Mouse (Mus musculus): ENCODE measurements at regions not wholly inside any gene's neighbourhood (a gene's known extent, or its start where the extent isn't known, plus 50 kb on each side); places are given as distances from the start of the nearest gene placed in this dataset.

DNA sequence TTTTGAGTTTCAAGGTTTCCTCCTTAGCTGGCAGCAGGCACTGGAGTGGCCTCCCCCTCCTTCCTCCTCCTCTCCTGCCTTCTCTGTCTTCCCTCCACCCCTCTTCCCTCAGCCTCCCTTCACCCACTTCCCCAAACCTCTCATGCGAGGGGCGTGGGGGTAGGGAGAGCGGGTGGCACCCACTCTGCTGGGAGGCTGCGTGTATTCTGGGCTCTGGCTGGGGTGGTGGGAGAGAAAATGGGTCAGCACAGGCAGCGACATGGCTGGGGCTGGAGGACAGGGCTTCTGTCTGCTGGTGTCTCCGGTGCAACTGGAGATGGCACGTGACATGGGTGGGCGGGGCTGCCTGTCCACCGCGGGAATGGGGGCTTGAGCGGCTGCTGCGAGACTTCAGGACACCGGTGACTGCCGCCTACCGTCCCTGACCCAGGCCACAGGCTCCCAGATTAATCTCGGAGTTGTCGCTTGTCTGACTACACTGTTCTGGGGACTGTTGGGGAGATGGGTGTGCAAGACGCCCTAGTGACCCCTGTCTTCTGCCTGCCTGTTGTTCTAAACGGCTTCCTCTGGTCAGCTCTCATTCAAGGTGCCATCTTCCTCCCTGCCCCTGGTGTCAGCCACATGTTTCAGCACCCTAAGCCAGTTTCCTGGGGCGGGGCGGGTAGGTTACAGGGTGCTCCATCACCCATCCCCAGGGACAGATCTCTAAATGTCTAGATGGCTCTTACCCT lies 105.0 kb upstream of the Trpm1 start:
- Histone ChIP-seq H3K27ac (ENCODE audit: insufficient read depth, low read length) (no peak overlapping the region), H3K27me3 (ENCODE audit: control insufficient read depth, insufficient read depth, low read length) (no peaks in the 10 kb centered on the region), H3K4me1 (ENCODE audit: control insufficient read depth, insufficient read depth, low read length) (peaks cover 24% of the 10 kb centered on the region), H3K4me3 (replicated peaks; ENCODE audit: insufficient read depth, low read depth, low read length) (peak overlapping the region; percentile 42)
- TF ChIP-seq POLR2A (IDR thresholded peaks at IDR 0.05; ENCODE audit: borderline replicate concordance, insufficient read depth, low read length): peak; percentile 44; the same call in 1 of the 2 replicates
- TF ChIP-seq CTCF (IDR thresholded peaks at IDR 0.05; ENCODE audit: borderline replicate concordance, insufficient read depth, low read depth, low read length): no peak
- 19% methylated on average over 21 of the region's 21 CpGs for WGBS
- DNase-seq: peak; percentile 39 to 48

DNA sequence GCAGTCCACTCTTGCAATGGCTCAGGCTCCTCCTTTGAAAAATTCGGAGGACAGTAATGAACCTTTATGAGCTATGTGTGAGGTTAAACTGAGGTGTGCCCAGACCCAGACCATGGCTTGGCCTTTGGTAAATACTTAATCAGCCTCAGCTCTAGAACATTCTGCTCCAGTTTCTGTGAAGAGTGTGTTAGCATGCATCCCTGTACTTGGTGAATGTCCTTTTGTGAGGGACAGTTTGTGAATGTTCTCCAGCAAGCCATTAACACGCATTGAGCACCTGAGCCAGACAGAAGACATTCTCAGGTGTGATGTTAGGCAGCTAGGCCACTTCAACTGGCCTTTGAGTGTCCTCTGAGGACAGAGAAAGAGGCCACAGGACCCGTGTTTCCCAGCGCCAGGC lies 105.8 kb upstream of the Trpm1 start:
- TF ChIP-seq POLR2A (IDR thresholded peaks at IDR 0.05; ENCODE audit: borderline replicate concordance, insufficient read depth, low read length) (no peak), CTCF (IDR thresholded peaks at IDR 0.05; ENCODE audit: borderline replicate concordance, insufficient read depth, low read depth, low read length) (no peak)
- 93% methylated on average over 4 of the region's 4 CpGs for WGBS
- no peak for DNase-seq
- Histone ChIP-seq H3K27ac (ENCODE audit: insufficient read depth, low read length) (no peak overlapping the region), H3K4me3 (replicated peaks; ENCODE audit: insufficient read depth, low read depth, low read length) (no peak overlapping the region), H3K4me1 (ENCODE audit: control insufficient read depth, insufficient read depth, low read length) (peaks cover 21% of the 10 kb centered on the region), H3K27me3 (ENCODE audit: control insufficient read depth, insufficient read depth, low read length) (no peaks in the 10 kb centered on the region)

DNA sequence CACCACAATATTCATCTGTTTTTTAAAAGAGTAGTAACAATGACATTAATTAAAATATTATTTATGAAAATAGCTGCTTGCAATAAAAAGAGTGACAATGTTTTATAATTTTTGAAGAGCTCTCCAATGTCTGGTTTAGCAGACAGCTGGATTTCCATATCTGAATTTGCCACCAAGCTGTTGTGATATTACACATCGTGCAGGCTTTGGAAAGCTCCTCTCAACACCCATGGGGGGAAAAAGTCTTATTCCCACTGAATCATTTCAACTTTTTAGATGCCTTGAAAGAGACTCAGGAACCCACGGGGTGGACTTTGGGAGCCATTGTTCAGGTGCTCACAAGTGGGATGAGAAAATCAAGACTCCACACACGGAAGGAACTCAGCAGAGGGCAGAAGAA lies 106.6 kb upstream of the Klf13 start:
- Histone ChIP-seq H3K4me1 (ENCODE audit: control insufficient read depth, insufficient read depth, low read length) (peaks cover 15% of the 10 kb centered on the region), H3K27ac (ENCODE audit: insufficient read depth, low read length) (no peak overlapping the region), H3K4me3 (replicated peaks; ENCODE audit: insufficient read depth, low read depth, low read length) (no peak overlapping the region), H3K27me3 (ENCODE audit: control insufficient read depth, insufficient read depth, low read length) (no peaks in the 10 kb centered on the region)
- TF ChIP-seq CTCF (IDR thresholded peaks at IDR 0.05; ENCODE audit: borderline replicate concordance, insufficient read depth, low read depth, low read length) (no peak), POLR2A (IDR thresholded peaks at IDR 0.05; ENCODE audit: borderline replicate concordance, insufficient read depth, low read length) (no peak)
- no peak for DNase-seq
- 85% methylated on average over 3 of the region's 3 CpGs for WGBS

DNA sequence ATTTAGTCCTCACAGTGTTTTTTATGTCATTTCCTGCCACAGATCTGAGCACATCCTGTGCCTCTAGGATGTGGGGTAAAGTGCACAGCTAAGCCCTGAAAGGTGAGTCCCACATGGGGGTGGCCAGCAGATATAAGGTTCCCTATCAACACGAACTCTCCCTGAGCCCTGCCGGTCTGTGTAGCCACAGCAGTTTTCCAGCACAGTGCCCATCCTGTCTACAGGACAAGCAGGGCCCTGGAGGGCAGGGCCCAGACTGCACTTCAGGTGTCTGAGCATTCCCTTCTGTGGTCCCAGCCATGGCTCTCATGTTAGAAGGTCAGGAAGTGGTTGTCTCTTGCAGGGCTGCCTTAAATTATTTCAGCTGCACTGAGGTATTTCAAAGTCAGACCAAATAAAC lies 104.3 kb upstream of the Klf13 start:
- Histone ChIP-seq H3K4me1 (ENCODE audit: control insufficient read depth, insufficient read depth, low read length) (peaks cover 3% of the 10 kb centered on the region; the same call in 1 of the 2 replicates), H3K27ac (ENCODE audit: insufficient read depth, low read length) (no peak overlapping the region), H3K27me3 (ENCODE audit: control insufficient read depth, insufficient read depth, low read length) (no peaks in the 10 kb centered on the region), H3K4me3 (replicated peaks; ENCODE audit: insufficient read depth, low read depth, low read length) (no peak overlapping the region)
- DNase-seq: no peak
- TF ChIP-seq CTCF (IDR thresholded peaks at IDR 0.05; ENCODE audit: borderline replicate concordance, insufficient read depth, low read depth, low read length) (no peak), POLR2A (IDR thresholded peaks at IDR 0.05; ENCODE audit: borderline replicate concordance, insufficient read depth, low read length) (no peak)
- 87% methylated on average over 2 of the region's 2 CpGs for WGBS

DNA sequence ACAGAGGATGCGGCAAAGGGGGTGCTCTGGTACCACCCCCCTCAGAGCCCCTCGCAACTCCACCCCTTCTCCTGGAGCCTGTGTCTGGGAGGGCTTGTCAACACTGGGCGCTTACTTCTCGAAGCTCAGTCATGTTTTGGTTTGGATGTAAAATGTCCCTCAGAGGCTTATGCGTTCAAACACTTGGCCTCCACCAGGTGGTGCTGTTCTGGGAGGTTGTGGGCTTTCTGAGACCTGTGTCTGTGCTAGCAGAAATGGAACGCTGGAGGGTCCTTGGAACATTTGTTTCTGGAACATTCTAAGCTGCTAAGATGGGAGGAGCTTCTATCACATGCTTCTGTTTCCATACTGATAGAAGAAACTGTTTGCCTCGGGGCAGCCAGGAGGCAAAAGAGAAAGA lies 102.6 kb upstream of the Klf13 start:
- no peaks in the 10 kb centered on the region for H3K27me3 ChIP-seq (ENCODE audit: control insufficient read depth, insufficient read depth, low read length)
- WGBS: 96% methylated on average over 7 of the region's 7 CpGs

DNA sequence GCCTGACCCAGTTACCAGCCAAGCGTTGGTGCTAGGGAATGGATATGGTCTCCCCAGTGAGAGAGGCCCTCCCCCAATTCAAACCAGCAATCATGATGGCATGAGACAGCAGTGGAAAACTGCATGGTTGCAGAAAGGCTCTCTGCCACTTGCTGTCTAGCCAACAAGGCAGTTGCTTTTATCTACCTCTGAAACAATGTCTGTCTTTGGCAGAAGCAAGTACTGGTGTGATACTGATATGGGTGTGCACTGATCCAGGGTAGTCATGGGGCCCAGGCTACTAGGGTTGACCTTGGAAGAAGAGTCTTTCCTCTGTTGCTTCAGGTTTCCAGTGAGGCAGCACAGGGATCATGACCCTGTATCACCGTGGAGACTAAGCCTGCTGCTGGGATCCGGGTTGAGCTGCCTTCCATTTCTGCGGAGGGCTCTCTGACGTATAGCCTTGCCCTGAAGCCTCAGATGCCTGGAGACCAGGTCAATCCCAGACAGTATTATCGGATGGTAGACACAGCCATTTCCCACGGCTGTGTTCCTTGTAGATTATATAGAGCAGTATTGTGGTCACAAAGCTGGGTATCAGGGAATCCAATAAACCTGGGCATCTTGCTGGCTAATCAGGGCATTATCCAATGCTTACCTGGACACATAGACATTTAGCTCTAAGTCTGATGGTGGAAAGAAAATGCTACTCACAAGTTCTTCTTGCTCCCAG lies 101.5 kb upstream of the Klf13 start:
- no peak for TF ChIP-seq POLR2A (IDR thresholded peaks at IDR 0.05; ENCODE audit: borderline replicate concordance, insufficient read depth, low read length)
- TF ChIP-seq CTCF (IDR thresholded peaks at IDR 0.05; ENCODE audit: borderline replicate concordance, insufficient read depth, low read depth, low read length): no peak
- WGBS: 84% methylated on average over 7 of the region's 7 CpGs
- H3K27ac ChIP-seq (ENCODE audit: insufficient read depth, low read length): no peak overlapping the region

More for the DNA sequence above, 102.6 kb upstream of the Klf13 start:
- H3K4me3 ChIP-seq (replicated peaks; ENCODE audit: insufficient read depth, low read depth, low read length): no peak overlapping the region
- H3K4me1 ChIP-seq (ENCODE audit: control insufficient read depth, insufficient read depth, low read length): no peaks in the 10 kb centered on the region
- TF ChIP-seq CTCF (IDR thresholded peaks at IDR 0.05; ENCODE audit: borderline replicate concordance, insufficient read depth, low read depth, low read length): no peak
- TF ChIP-seq POLR2A (IDR thresholded peaks at IDR 0.05; ENCODE audit: borderline replicate concordance, insufficient read depth, low read length): no peak
- no peak overlapping the region for H3K27ac ChIP-seq (ENCODE audit: insufficient read depth, low read length)
- DNase-seq: no peak

DNA sequence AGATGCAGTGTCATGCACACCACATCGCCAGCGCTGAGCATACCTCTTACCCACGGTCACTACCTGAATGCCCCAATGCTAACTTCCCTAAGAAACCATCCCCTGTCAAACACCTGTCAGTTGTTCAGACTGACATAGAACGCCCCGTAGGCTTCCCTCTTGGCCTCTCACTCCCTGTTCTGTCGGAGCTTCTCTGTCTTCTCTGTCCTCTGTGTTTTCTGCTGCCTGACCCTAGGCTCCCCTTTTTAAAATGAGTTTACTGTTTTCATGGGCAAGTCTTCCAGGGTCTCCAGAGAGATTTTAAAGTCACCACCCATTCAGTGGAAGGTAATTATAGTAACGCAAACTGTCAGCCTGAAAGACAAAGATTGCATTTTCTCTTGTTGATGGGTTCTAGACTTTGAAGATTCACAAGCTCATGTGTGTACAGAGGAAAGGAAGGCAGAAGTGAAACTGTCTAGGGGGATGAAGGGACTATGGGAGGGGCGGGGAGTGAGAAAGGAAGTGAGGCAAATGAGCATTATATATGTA lies 99.1 kb upstream of the Klf13 start:
- no peaks in the 10 kb centered on the region for H3K27me3 ChIP-seq (ENCODE audit: control insufficient read depth, insufficient read depth, low read length)
- H3K27ac ChIP-seq (ENCODE audit: insufficient read depth, low read length): no peak overlapping the region
- DNase-seq: no peak
- peaks cover 10% of the 10 kb centered on the region for H3K4me1 ChIP-seq (ENCODE audit: control insufficient read depth, insufficient read depth, low read length)
- H3K4me3 ChIP-seq (replicated peaks; ENCODE audit: insufficient read depth, low read depth, low read length): no peak overlapping the region
- TF ChIP-seq POLR2A (IDR thresholded peaks at IDR 0.05; ENCODE audit: borderline replicate concordance, insufficient read depth, low read length): no peak
- no peak for TF ChIP-seq CTCF (IDR thresholded peaks at IDR 0.05; ENCODE audit: borderline replicate concordance, insufficient read depth, low read depth, low read length)
- 93% methylated on average over 8 of the region's 8 CpGs for WGBS

More for the DNA sequence above, 101.5 kb upstream of the Klf13 start:
- Histone ChIP-seq H3K4me1 (ENCODE audit: control insufficient read depth, insufficient read depth, low read length) (no peaks in the 10 kb centered on the region), H3K4me3 (replicated peaks; ENCODE audit: insufficient read depth, low read depth, low read length) (no peak overlapping the region), H3K27me3 (ENCODE audit: control insufficient read depth, insufficient read depth, low read length) (no peaks in the 10 kb centered on the region)
- DNase-seq: no peak

Data from cerebellum, adult 2 months (tissue).